Mouse (Mus musculus) olfactory bulb, adult 2 months (tissue): ENCODE measurements around the gene Cnfn.

ENCODE experiments used
- CTCF ChIP-seq: fragments of 200-500 bp; IDR thresholded peaks from 2 replicates; pipeline ENCODE4 v1.5.1; 2012; ENCODE audit warnings: low read depth, mild to moderate bottlenecking, low read length, moderate library complexity; ENCODE audit not compliant: insufficient read depth
- POLR2A ChIP-seq: fragments of 200-500 bp; IDR thresholded peaks from 2 replicates; pipeline ENCODE4 v1.6.1; 2012; ENCODE audit warnings: mild to moderate bottlenecking, low read depth, low read length, moderate library complexity; ENCODE audit not compliant: insufficient read depth

- TF ChIP-seq CTCF (no peak), POLR2A (no peak)
Measured at GRCm38 (mm10) chr7:25390054-25390770, 20.7 kb upstream of the Cnfn start.
